Mouse (Mus musculus): Measurements from ENCODE around the gene Tdgf1. TPM values are rescaled to one million over a fixed set of nuclear protein-coding genes. Genes with fewer than 3 reads are reported as not detected.

The Tdgf1 gene
- polyA plus RNA-seq (2016; fragmentation: Nextera tagmentation; extraction: Ambion mirVana) = not detected in 2 replicates

DNA sequence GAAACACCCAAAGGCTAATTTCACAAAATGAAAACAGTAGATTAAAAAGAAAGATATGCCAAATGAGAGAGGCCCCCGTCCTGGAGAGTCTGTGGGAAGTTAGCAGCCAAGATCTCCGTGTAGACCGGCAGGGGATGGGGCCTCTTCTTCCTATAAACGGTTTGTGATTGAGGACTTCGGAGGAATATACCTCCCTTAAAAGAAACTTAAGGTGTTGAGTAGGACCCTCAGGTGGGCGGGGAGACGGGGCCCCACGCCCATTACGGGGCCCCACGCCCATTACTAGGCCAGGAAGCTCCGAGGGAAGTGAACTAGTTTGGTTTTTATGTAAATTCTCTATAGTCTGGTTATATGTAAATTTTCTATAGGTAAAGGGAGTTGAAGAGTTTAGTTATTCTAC, at the start of gene Tdgf1:
TSS of gene Tdgf1 (minus strand) at position 233 of the 400 bp plus-strand sequence.
- Histone ChIP-seq H3K9ac (replicated peaks) (no peak within 1 kb of the TSS), H3K9me3 (no peaks in the 10 kb centered on the region), H3K36me3 (no peaks in the 10 kb centered on the region), H3K4me1 (replicated peaks) (peaks cover 12% of the 10 kb centered on the region; the same call in 1 of the 2 replicates), H3K4me3 (replicated peaks) (no peak within 1 kb of the TSS; the same call in 1 of the 2 replicates), H3K4me2 (peak within 1 kb of the TSS; percentile 30), H3K27ac (no peak within 1 kb of the TSS), H3K27me3 (peaks cover 63% of the 10 kb centered on the region)
- 8% methylated on average over 11 of the region's 11 CpGs for WGBS
- ATAC-seq (ENCODE audit: insufficient number of reproducible peaks, insufficient read depth, low FRiP score, low TSS enrichment, low read depth) = no peak

DNA sequence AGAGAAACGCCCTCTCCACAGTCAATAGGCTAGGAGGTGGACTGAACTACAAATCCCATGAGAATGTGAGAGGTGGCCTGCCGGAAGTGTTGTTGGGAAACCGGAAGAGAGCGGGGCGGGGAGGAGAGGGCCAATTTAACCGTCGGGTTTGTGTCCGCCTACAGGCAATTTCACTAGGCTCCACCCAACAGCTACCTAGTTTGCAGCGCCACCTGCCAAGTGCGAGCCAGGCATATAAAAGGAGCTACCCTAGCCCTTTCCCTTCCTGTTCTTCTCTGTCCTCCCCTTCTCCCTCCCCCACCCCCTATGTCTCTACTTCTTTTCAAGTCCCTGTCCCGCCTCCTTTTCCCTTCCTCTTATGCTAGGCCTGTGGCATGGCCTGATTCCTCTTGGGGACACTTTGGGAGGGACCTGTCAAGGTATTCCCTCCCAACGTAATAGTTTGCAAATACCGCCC, 48.8 kb upstream of the Tdgf1 start:
- Histone ChIP-seq H3K4me3 (replicated peaks) (peak overlapping the region; percentile 38), H3K9me3 (no peaks in the 10 kb centered on the region), H3K9ac (replicated peaks) (no peak overlapping the region), H3K27me3 (no peaks in the 10 kb centered on the region), H3K4me1 (replicated peaks) (no peaks in the 10 kb centered on the region), H3K27ac (no peak overlapping the region), H3K36me3 (no peaks in the 10 kb centered on the region), H3K4me2 (peak overlapping the region; percentile 54)
- peak; percentile 82; the same call in 1 of the 2 replicates for ATAC-seq (ENCODE audit: insufficient number of reproducible peaks, insufficient read depth, low FRiP score, low TSS enrichment, low read depth)
- 9% methylated on average over 13 of the region's 13 CpGs for WGBS

DNA sequence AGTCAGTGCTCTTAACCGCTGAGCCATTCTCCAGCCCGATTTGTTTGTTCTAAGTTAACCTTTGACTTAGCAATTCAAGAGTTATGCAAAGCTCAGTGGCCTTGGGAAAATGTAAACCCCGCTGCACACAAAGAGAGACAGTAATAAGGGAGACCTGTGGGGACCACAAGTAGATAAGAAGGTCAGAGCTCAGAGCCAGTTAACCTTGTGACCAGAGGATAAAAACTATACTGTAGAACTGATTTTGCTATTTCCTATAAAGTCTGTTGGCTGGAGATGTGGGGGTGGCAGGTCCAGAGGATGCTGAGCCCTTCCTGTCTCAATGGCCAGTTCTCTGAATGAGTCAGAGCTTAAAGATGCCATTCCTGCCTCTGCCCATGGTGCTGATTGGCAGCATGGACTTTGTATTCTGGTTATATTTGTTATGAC, 47.3 kb upstream of the Tdgf1 start:
- H3K4me3 ChIP-seq (replicated peaks) = no peak overlapping the region
- no peak for ATAC-seq (ENCODE audit: insufficient number of reproducible peaks, insufficient read depth, low FRiP score, low TSS enrichment, low read depth)
- no peaks in the 10 kb centered on the region for H3K4me1 ChIP-seq (replicated peaks)
- H3K9me3 ChIP-seq = no peaks in the 10 kb centered on the region
- no peaks in the 10 kb centered on the region for H3K36me3 ChIP-seq
- no peak overlapping the region for H3K9ac ChIP-seq (replicated peaks)
- H3K27ac ChIP-seq = no peak overlapping the region
- no peaks in the 10 kb centered on the region for H3K27me3 ChIP-seq
- H3K4me2 ChIP-seq = no peak overlapping the region
- WGBS = 60% methylated on average over 3 of the region's 3 CpGs

DNA sequence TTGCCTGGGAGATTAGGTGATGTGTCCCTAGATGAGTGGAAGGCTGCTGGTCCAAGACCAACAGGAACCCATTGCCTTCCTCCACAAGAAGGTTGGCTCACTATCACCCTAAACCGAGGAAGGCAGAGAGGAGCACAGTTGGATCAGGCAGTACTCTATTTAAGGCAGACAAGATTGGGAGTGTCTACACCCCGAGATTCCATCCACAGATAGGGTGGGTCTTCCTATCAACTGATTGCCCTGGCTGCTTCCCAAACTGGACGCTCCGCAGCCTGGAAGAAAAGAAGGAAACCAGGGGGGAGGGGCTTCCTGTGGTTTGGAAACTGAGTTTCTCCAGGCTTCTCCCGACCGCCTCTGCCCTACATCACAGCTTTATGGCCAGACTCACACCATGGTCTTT, 44.2 kb upstream of the Tdgf1 start, which contains the start of gene Rtp3:
TSS of gene Rtp3 (minus strand) at position 380 of the 400 bp plus-strand sequence.
- WGBS = 72% methylated on average over 6 of the region's 6 CpGs
- Histone ChIP-seq H3K36me3 (no peaks in the 10 kb centered on the region), H3K4me3 (replicated peaks) (no peak within 1 kb of the TSS)

DNA sequence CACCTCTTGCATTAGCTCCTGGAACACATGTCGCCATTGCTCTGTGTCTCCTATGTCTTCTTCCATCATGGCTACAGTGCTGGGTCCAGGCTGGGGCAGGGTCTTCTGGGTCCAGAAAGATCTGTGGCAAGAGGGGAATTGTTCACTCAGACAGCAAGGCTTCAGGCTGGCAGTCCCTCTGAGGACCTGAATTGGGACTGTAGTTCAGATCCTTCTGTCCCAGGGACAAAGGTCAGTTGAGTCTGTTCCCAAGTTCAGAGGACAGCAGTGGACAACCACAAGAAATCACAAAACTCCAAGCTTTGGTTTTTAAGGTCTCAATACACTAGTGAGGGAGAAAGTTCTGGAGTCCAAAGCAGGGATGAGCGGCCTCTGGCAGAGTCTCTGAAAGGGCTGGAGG, 43.6 kb upstream of the Tdgf1 start:
- no peaks in the 10 kb centered on the region for H3K9me3 ChIP-seq
- WGBS = 91% methylated on average over 2 of the region's 2 CpGs
- no peak overlapping the region for H3K4me2 ChIP-seq
- H3K9ac ChIP-seq (replicated peaks) = no peak overlapping the region
- H3K4me3 ChIP-seq (replicated peaks) = no peak overlapping the region
- ATAC-seq (ENCODE audit: insufficient number of reproducible peaks, insufficient read depth, low FRiP score, low TSS enrichment, low read depth) = no peak
- no peak overlapping the region for H3K27ac ChIP-seq
- no peaks in the 10 kb centered on the region for H3K36me3 ChIP-seq
- H3K4me1 ChIP-seq (replicated peaks) = no peaks in the 10 kb centered on the region
- H3K27me3 ChIP-seq = no peaks in the 10 kb centered on the region

More for the DNA sequence above, 44.2 kb upstream of the Tdgf1 start, which contains the start of gene Rtp3:
- Histone ChIP-seq H3K27ac (no peak within 1 kb of the TSS), H3K4me2 (no peak within 1 kb of the TSS), H3K27me3 (no peaks in the 10 kb centered on the region), H3K4me1 (replicated peaks) (no peaks in the 10 kb centered on the region), H3K9me3 (no peaks in the 10 kb centered on the region), H3K9ac (replicated peaks) (no peak within 1 kb of the TSS)
- ATAC-seq (ENCODE audit: insufficient number of reproducible peaks, insufficient read depth, low FRiP score, low TSS enrichment, low read depth) = no peak

DNA sequence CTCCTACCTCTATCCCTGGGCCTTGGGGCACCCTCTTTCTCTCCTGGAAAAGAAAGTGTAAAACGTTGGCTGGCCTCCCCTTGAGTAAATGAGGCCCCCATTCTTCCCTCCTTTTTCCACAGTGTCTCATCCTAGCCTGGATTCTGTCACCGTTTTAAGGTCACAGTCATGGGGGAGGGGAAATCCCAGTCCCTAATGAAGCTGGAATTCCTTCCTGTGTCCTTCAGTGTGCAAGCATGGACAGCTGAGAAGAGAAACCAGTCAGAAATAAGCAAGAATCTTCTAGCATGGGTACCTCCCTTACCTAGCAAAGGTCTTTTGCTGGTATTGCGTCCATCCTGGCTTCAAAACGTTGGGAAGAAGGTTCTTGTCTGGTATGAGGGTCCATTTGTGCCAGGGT, 43.2 kb upstream of the Tdgf1 start:
- ATAC-seq (ENCODE audit: insufficient number of reproducible peaks, insufficient read depth, low FRiP score, low TSS enrichment, low read depth) = no peak
- Histone ChIP-seq H3K9ac (replicated peaks) (no peak overlapping the region), H3K4me1 (replicated peaks) (no peaks in the 10 kb centered on the region), H3K9me3 (no peaks in the 10 kb centered on the region), H3K27me3 (no peaks in the 10 kb centered on the region), H3K4me3 (replicated peaks) (no peak overlapping the region), H3K36me3 (no peaks in the 10 kb centered on the region), H3K4me2 (no peak overlapping the region), H3K27ac (no peak overlapping the region)
- 64% methylated on average over 4 of the region's 4 CpGs for WGBS

DNA sequence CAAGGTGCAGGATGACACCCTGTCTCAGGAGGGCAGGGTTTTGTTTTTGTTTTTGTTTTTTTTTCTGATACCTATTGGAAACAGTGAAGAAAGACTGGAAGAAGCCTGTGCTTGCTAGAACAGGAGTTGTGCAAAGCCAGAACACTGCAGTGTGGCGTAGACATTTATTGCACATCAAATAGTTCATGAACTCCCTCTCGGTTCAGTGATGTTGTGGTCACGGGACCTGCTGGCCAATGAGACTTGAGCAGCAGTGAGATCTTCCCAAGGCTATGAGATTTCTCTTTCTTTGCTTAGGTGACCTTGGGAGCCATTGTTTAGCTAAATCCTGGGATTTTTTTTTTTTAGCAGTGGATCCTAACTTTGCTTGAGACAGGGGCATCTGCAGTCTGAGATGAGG, 42.1 kb upstream of the Tdgf1 start:
- H3K4me3 ChIP-seq (replicated peaks) = no peak overlapping the region
- no peaks in the 10 kb centered on the region for H3K9me3 ChIP-seq
- no peak overlapping the region for H3K27ac ChIP-seq
- no peak for ATAC-seq (ENCODE audit: insufficient number of reproducible peaks, insufficient read depth, low FRiP score, low TSS enrichment, low read depth)
- 70% methylated on average over 3 of the region's 3 CpGs for WGBS
- no peak overlapping the region for H3K4me2 ChIP-seq
- H3K9ac ChIP-seq (replicated peaks) = no peak overlapping the region
- no peaks in the 10 kb centered on the region for H3K36me3 ChIP-seq
- no peaks in the 10 kb centered on the region for H3K4me1 ChIP-seq (replicated peaks)
- no peaks in the 10 kb centered on the region for H3K27me3 ChIP-seq

DNA sequence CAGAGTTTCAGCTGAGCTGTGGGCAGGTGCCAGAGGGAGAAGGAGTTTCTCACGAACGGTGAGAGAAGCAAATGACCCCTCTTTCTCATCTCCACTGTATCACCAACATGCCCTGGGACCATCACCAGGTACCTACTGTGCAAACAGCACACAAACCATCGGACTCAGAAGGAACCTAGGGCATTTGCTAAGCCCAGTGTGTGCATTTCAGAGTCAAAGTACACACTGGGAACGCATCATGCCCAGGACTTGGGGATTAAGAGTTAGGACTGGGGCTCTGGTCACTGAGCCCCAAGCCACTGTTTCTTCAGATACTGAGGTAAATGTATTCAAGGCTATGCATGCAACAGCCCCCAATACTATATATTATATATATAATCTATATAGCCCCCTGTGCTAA, 41.4 kb upstream of the Tdgf1 start:
- H3K9me3 ChIP-seq = no peaks in the 10 kb centered on the region
- H3K27me3 ChIP-seq = no peaks in the 10 kb centered on the region
- H3K36me3 ChIP-seq = no peaks in the 10 kb centered on the region
- no peak overlapping the region for H3K9ac ChIP-seq (replicated peaks)
- WGBS = 79% methylated on average over 4 of the region's 4 CpGs
- H3K4me1 ChIP-seq (replicated peaks) = no peaks in the 10 kb centered on the region
- no peak overlapping the region for H3K4me3 ChIP-seq (replicated peaks)
- H3K27ac ChIP-seq = no peak overlapping the region
- no peak for ATAC-seq (ENCODE audit: insufficient number of reproducible peaks, insufficient read depth, low FRiP score, low TSS enrichment, low read depth)
- H3K4me2 ChIP-seq = no peak overlapping the region

DNA sequence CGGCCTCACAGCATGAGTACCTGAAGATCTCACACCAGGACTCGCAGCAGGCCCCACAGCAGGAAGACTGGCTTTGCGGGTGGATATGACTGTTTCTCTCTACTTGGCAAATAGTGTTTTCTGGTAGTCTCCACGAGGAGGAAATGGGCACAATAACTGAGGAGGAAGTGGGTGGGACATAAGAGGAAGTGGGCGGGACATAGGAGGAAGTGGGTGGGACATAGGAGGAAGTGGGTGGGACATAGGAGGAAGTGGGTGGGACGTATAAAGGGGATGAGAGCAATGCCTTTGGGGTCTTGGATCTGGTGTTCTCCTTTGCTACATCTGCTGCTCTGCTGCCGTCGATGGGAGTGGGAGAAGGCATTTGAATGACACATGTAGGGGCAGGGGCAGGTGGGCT, 40.0 kb upstream of the Tdgf1 start:
- no peak overlapping the region for H3K4me3 ChIP-seq (replicated peaks)
- no peak for ATAC-seq (ENCODE audit: insufficient number of reproducible peaks, insufficient read depth, low FRiP score, low TSS enrichment, low read depth)
- H3K9ac ChIP-seq (replicated peaks) = no peak overlapping the region
- H3K36me3 ChIP-seq = no peaks in the 10 kb centered on the region
- H3K27me3 ChIP-seq = no peaks in the 10 kb centered on the region
- no peak overlapping the region for H3K27ac ChIP-seq
- no peaks in the 10 kb centered on the region for H3K4me1 ChIP-seq (replicated peaks)
- H3K9me3 ChIP-seq = no peaks in the 10 kb centered on the region
- no peak overlapping the region for H3K4me2 ChIP-seq
- 87% methylated on average over 8 of the region's 8 CpGs for WGBS

DNA sequence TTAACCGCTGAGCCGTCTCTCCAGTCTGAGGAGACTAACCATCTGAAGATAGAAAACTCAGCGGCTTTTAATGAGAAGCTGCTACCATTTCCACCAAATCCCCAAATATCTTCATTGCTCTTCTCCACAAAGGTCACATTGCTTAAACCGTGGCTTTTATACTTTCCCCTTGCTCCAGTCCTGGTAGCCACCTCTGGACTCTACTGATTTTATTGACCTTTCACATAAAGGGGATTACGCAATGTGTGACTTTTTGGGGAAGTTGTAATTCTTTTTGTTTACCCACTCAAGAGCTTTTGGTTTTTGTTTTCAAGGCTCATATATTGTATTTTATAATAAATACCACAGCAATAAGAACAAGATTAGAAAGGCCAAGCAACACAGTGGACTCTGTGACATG, 39.6 kb upstream of the Tdgf1 start:
- 89% methylated on average over 5 of the region's 5 CpGs for WGBS
- H3K4me1 ChIP-seq (replicated peaks) = no peaks in the 10 kb centered on the region

DNA sequence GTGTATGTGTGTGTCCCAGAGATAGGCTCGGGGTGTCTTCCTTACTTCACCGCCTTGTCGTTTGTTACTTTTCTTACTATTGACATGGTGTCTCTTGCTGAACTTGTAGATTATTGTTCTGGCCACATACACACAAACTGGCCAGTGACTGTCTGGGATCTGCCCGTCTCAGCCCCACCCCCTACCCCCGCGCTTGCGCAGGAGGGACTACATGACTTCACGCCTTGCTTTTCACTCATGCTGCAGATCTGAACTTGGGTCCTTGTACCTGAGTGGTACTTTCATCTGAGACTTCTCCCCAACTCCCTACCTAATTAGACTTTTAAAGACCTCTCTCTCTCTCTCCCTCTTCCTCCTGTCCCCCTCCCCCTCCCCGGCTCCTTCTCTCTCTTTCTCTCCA, 38.1 kb upstream of the Tdgf1 start:
- no peak for ATAC-seq (ENCODE audit: insufficient number of reproducible peaks, insufficient read depth, low FRiP score, low TSS enrichment, low read depth)
- Histone ChIP-seq H3K4me3 (replicated peaks) (no peak overlapping the region), H3K36me3 (no peaks in the 10 kb centered on the region), H3K4me1 (replicated peaks) (no peaks in the 10 kb centered on the region), H3K27ac (no peak overlapping the region), H3K9me3 (no peaks in the 10 kb centered on the region), H3K27me3 (no peaks in the 10 kb centered on the region), H3K9ac (replicated peaks) (no peak overlapping the region), H3K4me2 (no peak overlapping the region)
- 92% methylated on average over 9 of the region's 9 CpGs for WGBS

More for the DNA sequence above, 39.6 kb upstream of the Tdgf1 start:
- H3K27ac ChIP-seq = no peak overlapping the region
- H3K9me3 ChIP-seq = no peaks in the 10 kb centered on the region
- no peak overlapping the region for H3K9ac ChIP-seq (replicated peaks)
- no peak for ATAC-seq (ENCODE audit: insufficient number of reproducible peaks, insufficient read depth, low FRiP score, low TSS enrichment, low read depth)
- no peaks in the 10 kb centered on the region for H3K36me3 ChIP-seq
- H3K27me3 ChIP-seq = no peaks in the 10 kb centered on the region
- no peak overlapping the region for H3K4me2 ChIP-seq
- H3K4me3 ChIP-seq (replicated peaks) = no peak overlapping the region

DNA sequence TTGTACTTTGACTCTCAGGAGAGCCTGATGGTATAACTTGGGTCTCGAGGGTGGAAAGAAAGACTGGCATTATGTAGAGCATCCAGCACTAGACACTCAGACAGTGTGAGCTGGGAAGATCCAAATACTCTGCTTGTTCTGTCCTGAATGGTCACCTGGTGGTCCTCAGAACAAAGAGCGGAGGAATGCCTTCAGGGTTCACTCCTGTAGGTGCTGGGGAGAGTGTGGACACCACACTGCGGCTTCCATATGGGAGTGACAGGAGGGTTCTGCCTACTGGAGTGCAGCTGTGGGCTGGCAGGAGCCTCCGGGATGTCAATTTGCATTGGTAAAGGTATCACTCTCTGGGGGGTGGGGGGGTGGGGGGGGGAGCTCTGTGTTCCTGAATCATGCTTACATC, 36.4 kb upstream of the Tdgf1 start:
- H3K4me3 ChIP-seq (replicated peaks) = no peak overlapping the region
- no peak overlapping the region for H3K9ac ChIP-seq (replicated peaks)
- H3K4me1 ChIP-seq (replicated peaks) = no peaks in the 10 kb centered on the region
- H3K27ac ChIP-seq = no peak overlapping the region
- H3K9me3 ChIP-seq = no peaks in the 10 kb centered on the region
- WGBS = 71% methylated on average over 4 of the region's 4 CpGs
- H3K36me3 ChIP-seq = no peaks in the 10 kb centered on the region
- no peak for ATAC-seq (ENCODE audit: insufficient number of reproducible peaks, insufficient read depth, low FRiP score, low TSS enrichment, low read depth)
- H3K27me3 ChIP-seq = no peaks in the 10 kb centered on the region
- no peak overlapping the region for H3K4me2 ChIP-seq

All from limb, embryonic 12.5 days (tissue).